Mouse (Mus musculus): ENCODE measurements around the gene Ctnna3.
"Not testable (repeated sequence)": the region's sequence is repeated elsewhere in the genome, so short reads cannot be mapped to it uniquely, and the experiment has no call there.

Ctnna3 gene

GRCm38 (mm10) chr10:63429785-63430305, at the start of gene Ctnna3:
Ctnna3 (plus strand) TSS chr10:63430098.
- DNase-seq, result peak; percentile 90 to 92

- no peak for DNase-seq
Observed at GRCm38 (mm10) chr10:63381498-63382280, 48.2 kb upstream of the Ctnna3 start, which contains the start of gene Sirt1. Sirt1 (minus strand) TSS chr10:63381704.

GRCm38 (mm10) chr10:63382372-63383279, 47.3 kb upstream of the Ctnna3 start, which contains the start of gene Dnajc12:
Dnajc12 (plus strand) TSS chr10:63382443.
- peak; percentile 76 to 88 for DNase-seq

- not testable (repeated sequence) for DNase-seq
Observed at GRCm38 (mm10) chr10:63385897-63386296, 44.0 kb upstream of the Ctnna3 start.

- peak; percentile 83 to 88 for DNase-seq
Observed at GRCm38 (mm10) chr10:63386444-63386843, 43.5 kb upstream of the Ctnna3 start.

- no peak for DNase-seq
Observed at GRCm38 (mm10) chr10:63386991-63387390, 42.9 kb upstream of the Ctnna3 start.

- DNase-seq, result peak in 1 of 2 experiments; percentile 25
Observed at GRCm38 (mm10) chr10:63388948-63389347, 41.0 kb upstream of the Ctnna3 start.

GRCm38 (mm10) chr10:63396963-63397362, 32.9 kb upstream of the Ctnna3 start:
- peak; percentile 63 to 79 for DNase-seq

- DNase-seq, result peak; percentile 50 to 74
Observed at GRCm38 (mm10) chr10:63402731-63403504, 27.0 kb upstream of the Ctnna3 start.

- peak; percentile 79 to 86 for DNase-seq
Observed at GRCm38 (mm10) chr10:63403636-63404035, 26.3 kb upstream of the Ctnna3 start.

- DNase-seq, result no peak
Observed at GRCm38 (mm10) chr10:63410162-63410956, 19.5 kb upstream of the Ctnna3 start.

- not testable (repeated sequence) for DNase-seq
Observed at GRCm38 (mm10) chr10:63411674-63412073, 18.2 kb upstream of the Ctnna3 start.

- no peak for DNase-seq
Observed at GRCm38 (mm10) chr10:63412756-63413155, 17.1 kb upstream of the Ctnna3 start.

GRCm38 (mm10) chr10:63415287-63415686, 14.6 kb upstream of the Ctnna3 start:
- no peak for DNase-seq

GRCm38 (mm10) chr10:63415850-63416249, 14.0 kb upstream of the Ctnna3 start:
- no peak for DNase-seq

- DNase-seq, result no peak
Observed at GRCm38 (mm10) chr10:63417061-63417460, 12.8 kb upstream of the Ctnna3 start.

GRCm38 (mm10) chr10:63421739-63422735, 7.9 kb upstream of the Ctnna3 start, which contains the start of gene Gm7075:
Gm7075 (minus strand) TSS chr10:63421789.
- DNase-seq, result peak in 1 of 2 experiments; percentile 74

GRCm38 (mm10) chr10:63422736-63422992, 7.2 kb upstream of the Ctnna3 start:
- no peak for DNase-seq

- no peak for DNase-seq
Observed at GRCm38 (mm10) chr10:63423591-63424474, 6.1 kb upstream of the Ctnna3 start.

All from kidney, adult 8-10 months (tissue).